Mouse (Mus musculus) liver, postnatal 0 days (tissue): ENCODE measurements around the gene Cutal. TPM values are rescaled to one million over a fixed set of nuclear protein-coding genes. Genes with fewer than 3 reads are reported as not detected.

Experiments used
- ATAC-seq: fragments of 200-750 bp; cut with Nextera tagmentation; 2 replicates; pipeline ENCODE4 v1.8.0; 2017; ENCODE audit warnings: mild to moderate bottlenecking, moderate library complexity
- DNase-seq: peaks from one replicate; pipeline ENCODE4 v3.0.0-alpha.2; 2016
- H3K27ac ChIP-seq: fragments of 300-500 bp; sonication (generic); 2 replicates; pipeline ENCODE4 v1.5.1; 2014; ENCODE audit warnings: antibody characterized with exemption, moderate library complexity, mild to moderate bottlenecking, low read depth
- H3K27me3 ChIP-seq: fragments of 300-500 bp; sonication (generic); 2 replicates; pipeline ENCODE4 v1.6.1; 2014; ENCODE audit warnings: low read length, control low read depth, mixed read lengths; ENCODE audit not compliant: insufficient read depth
- H3K36me3 ChIP-seq: fragments of 300-500 bp; sonication (generic); replicated peaks from 2 replicates; pipeline ENCODE4 v1.6.1; 2014; ENCODE audit warnings: mild to moderate bottlenecking, control low read depth, low read length, moderate library complexity, mixed read lengths; ENCODE audit not compliant: insufficient read depth
- H3K4me1 ChIP-seq: fragments of 300-500 bp; sonication (generic); 2 replicates; pipeline ENCODE4 v1.6.1; 2014; ENCODE audit warnings: antibody characterized with exemption, mild to moderate bottlenecking, control low read depth; ENCODE audit not compliant: insufficient read depth
- H3K4me2 ChIP-seq: fragments of 300-500 bp; sonication (generic); 2 replicates; pipeline ENCODE4 v1.6.1; 2014; ENCODE audit warnings: low read depth, mild to moderate bottlenecking, low read length, moderate library complexity, mixed read lengths
- H3K4me3 ChIP-seq: fragments of 300-500 bp; sonication (generic); 2 replicates; pipeline ENCODE4 v1.5.1; 2014; ENCODE audit warnings: low read depth, low read length
- H3K9ac ChIP-seq: fragments of 300-500 bp; sonication (generic); replicated peaks from 2 replicates; pipeline ENCODE4 v1.6.1; 2014; ENCODE audit warnings: mild to moderate bottlenecking, moderate library complexity
- H3K9me3 ChIP-seq: fragments of 300-500 bp; sonication (generic); 2 replicates; pipeline ENCODE4 v1.6.1; 2016; ENCODE audit warnings: mild to moderate bottlenecking, control low read depth, low read length, mixed read lengths
- CTCF ChIP-seq: sonication (generic); IDR thresholded peaks from 2 replicates; pipeline ENCODE4 v1.5.1; 2016; ENCODE audit warnings: antibody characterized with exemption, low read depth
- EP300 ChIP-seq: IDR thresholded peaks from 2 replicates; pipeline ENCODE4 v1.6.1; 2016; ENCODE audit warnings: antibody characterized with exemption, low read depth, mild to moderate bottlenecking
- WGBS: fragments of 180-500 bp; shearing (Covaris S2); extraction: QIAGEN DNeasy Blood & Tissue Kit; methylation state at CpG from one replicate; pipeline ENCODE4 v1.1.7; 2014; ENCODE audit not compliant: insufficient replicate concordance; 5-methylcytosine and 5-hydroxymethylcytosine counted together
- polyA plus RNA-seq: library from polyadenylated mRNA; unstranded; fragments of >200 nt; fragmentation: Nextera tagmentation; extraction: Ambion mirVana; gene quantifications from 2 replicates; pipeline ENCODE4 v1.2.1, GENCODE M21; 2015

Gene Cutal
- polyA plus RNA-seq, 1 experiment from 2014 or later = 8.5 TPM

DNA sequence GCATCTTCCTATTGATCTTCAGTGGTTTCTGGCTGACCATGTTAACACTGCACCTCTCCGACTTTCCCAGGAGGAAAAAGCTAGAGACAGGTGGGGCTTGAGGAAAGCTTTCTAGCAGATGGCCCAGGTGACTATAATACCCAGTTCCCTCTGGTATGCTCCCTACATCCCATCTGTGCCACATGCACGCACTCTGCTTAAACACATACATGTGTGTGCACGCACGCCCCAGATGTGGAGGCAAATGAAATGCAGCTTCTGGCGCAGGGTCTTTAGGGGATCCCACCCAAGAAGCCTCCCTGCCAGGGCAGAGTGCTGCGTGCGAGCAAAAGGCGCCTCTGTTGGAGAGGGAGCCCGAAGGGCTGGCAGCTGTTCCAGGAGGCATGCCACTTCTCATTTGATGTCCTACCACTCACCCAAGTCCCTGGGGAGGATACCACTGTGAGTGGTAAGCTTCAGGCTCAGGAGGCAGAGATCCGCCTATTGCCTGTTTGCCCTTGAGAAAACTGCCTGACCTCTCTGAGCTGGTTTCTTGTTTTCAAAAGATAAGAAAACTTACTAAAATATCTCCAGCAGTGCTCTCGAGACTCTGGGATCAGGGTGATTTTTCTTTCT lies 67.0 kb downstream of the Cutal start:
- H3K4me3 ChIP-seq = no peak overlapping the region
- no peak overlapping the region for H3K4me2 ChIP-seq
- DNase-seq = no peak
- H3K9me3 ChIP-seq = no peaks in the 10 kb centered on the region
- WGBS = 65% methylated on average over 11 of the region's 11 CpGs
- H3K36me3 ChIP-seq = no peaks in the 10 kb centered on the region
- TF ChIP-seq EP300 = no peak
- TF ChIP-seq CTCF = no peak
- peaks cover 24% of the 10 kb centered on the region for H3K4me1 ChIP-seq
- no peak for ATAC-seq
- peaks cover 3% of the 10 kb centered on the region; the same call in 1 of the 2 replicates for H3K27me3 ChIP-seq
- no peak overlapping the region for H3K9ac ChIP-seq
- no peak overlapping the region for H3K27ac ChIP-seq

Other genes starting within 250 kb of the Cutal start
- gene Gapvd1, start 119.2 kb upstream of the Cutal start, polyA plus RNA-seq = 37.1 and 39.0 TPM in 2 replicates
- 384 and 424 TPM in 2 replicates for gene Hspa5, start 102.4 kb upstream of the Cutal start, polyA plus RNA-seq
- 17.0 and 20.4 TPM in 2 replicates for gene Rabepk, start 74.5 kb upstream of the Cutal start, polyA plus RNA-seq
- 36.1 and 38.3 TPM in 2 replicates for gene Fbxw2, start 48.1 kb upstream of the Cutal start, polyA plus RNA-seq
- gene Gm34653, start 41.4 kb upstream of the Cutal start, polyA plus RNA-seq = 0.06 TPM in 1 of 2 replicates, not detected in the other
- gene Psmd5, start 572 bp downstream of the Cutal start, polyA plus RNA-seq = 36.0 and 37.3 TPM in 2 replicates
- gene Phf19, start 39.6 kb downstream of the Cutal start, polyA plus RNA-seq = 1.1 and 1.3 TPM in 2 replicates
- gene Traf1, start 87.4 kb downstream of the Cutal start, polyA plus RNA-seq = 0.34 and 0.43 TPM in 2 replicates
- 81.0 and 82.7 TPM in 2 replicates for gene Hc, start 187.0 kb downstream of the Cutal start, polyA plus RNA-seq
- gene AI182371, start 227.1 kb downstream of the Cutal start, polyA plus RNA-seq = 90.6 and 102 TPM in 2 replicates
- gene Cntrl, start 235.1 kb downstream of the Cutal start, polyA plus RNA-seq = 10.5 and 10.8 TPM in 2 replicates